Mouse (Mus musculus) MEL (cell line): ENCODE measurements around the gene Tubd1. TPM values are rescaled to one million over a fixed set of nuclear protein-coding genes. Genes with fewer than 3 reads are reported as not detected.

Experiments used
- DNase-seq: peaks from one replicate; pipeline ENCODE4 v3.0.0; 2011; ENCODE audit warnings: low read depth, low spot score
- H3K27ac ChIP-seq: 2 replicates; pipeline ENCODE4 v1.5.1; 2012; ENCODE audit warnings: low read depth, mild to moderate bottlenecking, control low read depth, low read length, moderate library complexity; ENCODE audit not compliant: control insufficient read depth
- H3K27me3 ChIP-seq, 2 experiments: fragments of 150-350 bp in 1 of 2; sonication (generic) in 1 of 2; 2 replicates each; pipeline ENCODE4 v1.6.1; 2012; ENCODE audit warnings: low read length in 2 of 2, mild to moderate bottlenecking in 2 of 2, improper control_type of control experiment in 1 of 2, moderate library complexity in 1 of 2; ENCODE audit not compliant: insufficient read depth in 2 of 2, control insufficient read depth in 1 of 2
- H3K36me3 ChIP-seq, 2 experiments: 2 replicates each; pipeline ENCODE4 v1.6.1; 2012 to 2014; ENCODE audit warnings: low read length in 2 of 2, improper control_type of control experiment in 1 of 2, inconsistent platforms in 1 of 2, mild to moderate bottlenecking in 1 of 2; ENCODE audit not compliant: insufficient read depth in 2 of 2, control insufficient read depth in 1 of 2
- H3K4me1 ChIP-seq, 2 experiments: fragments of 150-350 bp in 1 of 2; sonication (generic) in 1 of 2; 2 replicates each; pipeline ENCODE4 v1.6.1; 2012; ENCODE audit warnings: low read length in 2 of 2, improper control_type of control experiment in 1 of 2, mild to moderate bottlenecking in 1 of 2; ENCODE audit not compliant: insufficient read depth in 2 of 2, control insufficient read depth in 1 of 2
- H3K4me3 ChIP-seq, 2 experiments: fragments of 150-350 bp in 1 of 2; sonication (generic) in 1 of 2; 2 replicates each; pipeline ENCODE4 v1.5.1; 2012; ENCODE audit warnings: low read depth in 2 of 2, low read length in 2 of 2, mild to moderate bottlenecking in 2 of 2, moderate library complexity in 2 of 2, control low read depth in 1 of 2, improper control_type of control experiment in 1 of 2; ENCODE audit not compliant: control insufficient read depth in 1 of 2, insufficient read depth in 1 of 2
- H3K79me2 ChIP-seq: 2 replicates; pipeline ENCODE4 v1.6.1; 2012; ENCODE audit warnings: mild to moderate bottlenecking, low read length, moderate library complexity; ENCODE audit not compliant: control insufficient read depth, poor library complexity, insufficient read depth
- H3K9ac ChIP-seq: 2 replicates; pipeline ENCODE4 v1.6.1; 2012; ENCODE audit warnings: low read depth, mild to moderate bottlenecking, control low read depth, low read length, moderate library complexity; ENCODE audit not compliant: control insufficient read depth, poor library complexity, severe bottlenecking
- H3K9me3 ChIP-seq: fragments of 150-350 bp; sonication (generic); replicated peaks from 2 replicates; pipeline ENCODE4 v1.6.1; 2012; ENCODE audit warnings: mild to moderate bottlenecking, low read length, improper control_type of control experiment, moderate library complexity; ENCODE audit not compliant: insufficient read depth
- BHLHE40 ChIP-seq: IDR thresholded peaks from 2 replicates; pipeline ENCODE4 v1.6.1; 2012; ENCODE audit warnings: low read depth, mild to moderate bottlenecking, inconsistent platforms, low read length, improper control_type of control experiment, borderline replicate concordance
- CHD1 ChIP-seq: IDR thresholded peaks from 2 replicates; pipeline ENCODE4 v1.6.1; 2012; ENCODE audit warnings: low read depth, mild to moderate bottlenecking, inconsistent platforms, low read length, improper control_type of control experiment
- CHD2 ChIP-seq: IDR thresholded peaks from 2 replicates; pipeline ENCODE4 v1.6.1; 2011; ENCODE audit warnings: low read length, improper control_type of control experiment
- CTCF ChIP-seq, 3 experiments: IDR thresholded peaks in 2 of 3; conservative IDR thresholded peaks in 1 of 3; 2 replicates each; pipeline ENCODE4 v1.5.1; 2011 to 2012; ENCODE audit warnings: low read length in 3 of 3, low read depth in 2 of 3, mild to moderate bottlenecking in 2 of 3, improper control_type of control experiment in 1 of 3, inconsistent platforms in 1 of 3, mixed read lengths in 1 of 3, moderate library complexity in 1 of 3; ENCODE audit not compliant: control insufficient read depth in 1 of 3, insufficient read depth in 1 of 3, poor library complexity in 1 of 3, severe bottlenecking in 1 of 3
- E2F4 ChIP-seq: IDR thresholded peaks from 2 replicates; pipeline ENCODE4 v1.6.1; 2011; ENCODE audit warnings: low read depth, low read length, improper control_type of control experiment, borderline replicate concordance
- EP300 ChIP-seq, 2 experiments: IDR thresholded peaks; 2 replicates each; pipeline ENCODE4 v1.6.1; 2011; ENCODE audit warnings: improper control_type of control experiment in 2 of 2, low read length in 2 of 2, low read depth in 1 of 2, mild to moderate bottlenecking in 1 of 2
- ETS1 ChIP-seq: IDR thresholded peaks from 2 replicates; pipeline ENCODE4 v1.6.1; 2012; ENCODE audit warnings: low read depth, mild to moderate bottlenecking, inconsistent platforms, low read length, improper control_type of control experiment, moderate library complexity
- GABPA ChIP-seq: IDR thresholded peaks from 2 replicates; pipeline ENCODE4 v1.6.1; 2012; ENCODE audit warnings: low read depth, mild to moderate bottlenecking, inconsistent platforms, low read length, improper control_type of control experiment, moderate library complexity
- GATA1 ChIP-seq: IDR thresholded peaks from 2 replicates; pipeline ENCODE4 v1.6.1; 2011; ENCODE audit warnings: low read depth, low read length, improper control_type of control experiment
- KAT2A ChIP-seq: conservative IDR thresholded peaks from 2 replicates; pipeline ENCODE4 v1.6.1; 2012; ENCODE audit warnings: low read depth, low read length, improper control_type of control experiment, inconsistent platforms
- MAFK ChIP-seq: IDR thresholded peaks from 2 replicates; pipeline ENCODE4 v1.6.1; 2011; ENCODE audit warnings: low read depth, mild to moderate bottlenecking, low read length, improper control_type of control experiment, borderline replicate concordance
- MAX ChIP-seq: IDR thresholded peaks from 2 replicates; pipeline ENCODE4 v1.6.1; 2011; ENCODE audit warnings: low read length, improper control_type of control experiment
- MAZ ChIP-seq: IDR thresholded peaks from 2 replicates; pipeline ENCODE4 v1.6.1; 2012; ENCODE audit warnings: low read depth, mild to moderate bottlenecking, inconsistent platforms, low read length, improper control_type of control experiment
- MEF2A ChIP-seq: IDR thresholded peaks from 2 replicates; pipeline ENCODE4 v1.6.1; 2014; ENCODE audit warnings: low read depth, mild to moderate bottlenecking, inconsistent platforms, low read length, improper control_type of control experiment; ENCODE audit not compliant: poor library complexity, insufficient replicate concordance, severe bottlenecking; ENCODE audit errors: extremely low read depth
- MXI1 ChIP-seq: IDR thresholded peaks from 2 replicates; pipeline ENCODE4 v1.6.1; 2011; ENCODE audit warnings: mild to moderate bottlenecking, low read depth, low read length, improper control_type of control experiment
- MYB ChIP-seq: IDR thresholded peaks from 2 replicates; pipeline ENCODE4 v1.6.1; 2011; ENCODE audit warnings: mild to moderate bottlenecking, low read depth, low read length, improper control_type of control experiment
- MYC ChIP-seq: IDR thresholded peaks from 2 replicates; pipeline ENCODE4 v1.6.1; 2011; ENCODE audit warnings: low read depth, mild to moderate bottlenecking, low read length, improper control_type of control experiment, moderate library complexity
- NELFE ChIP-seq: IDR thresholded peaks from 2 replicates; pipeline ENCODE4 v1.6.1; 2011; ENCODE audit warnings: low read depth, low read length, improper control_type of control experiment
- NRF1 ChIP-seq: IDR thresholded peaks from 2 replicates; pipeline ENCODE4 v1.6.1; 2014; ENCODE audit warnings: low read depth, mild to moderate bottlenecking, inconsistent platforms, low read length, improper control_type of control experiment, moderate library complexity; ENCODE audit not compliant: poor library complexity, insufficient read depth, severe bottlenecking
- POLR2A ChIP-seq, 2 experiments: IDR thresholded peaks; 2 replicates each; pipeline ENCODE4 v1.6.1; 2011 to 2012; ENCODE audit warnings: low read length in 2 of 2, mild to moderate bottlenecking in 2 of 2, control low read depth in 1 of 2, improper control_type of control experiment in 1 of 2, low read depth in 1 of 2, moderate library complexity in 1 of 2; ENCODE audit not compliant: control insufficient read depth in 1 of 2, insufficient read depth in 1 of 2, poor library complexity in 1 of 2
- POLR2AphosphoS5 ChIP-seq: IDR thresholded peaks from 2 replicates; pipeline ENCODE4 v1.6.1; 2012; ENCODE audit warnings: low read depth, borderline replicate concordance, mild to moderate bottlenecking, inconsistent platforms, low read length, moderate library complexity, mixed read lengths
- RAD21 ChIP-seq: IDR thresholded peaks from 2 replicates; pipeline ENCODE4 v1.6.1; 2011; ENCODE audit warnings: mild to moderate bottlenecking, low read depth, low read length, improper control_type of control experiment
- SIN3A ChIP-seq: IDR thresholded peaks from 2 replicates; pipeline ENCODE4 v1.6.1; 2012; ENCODE audit warnings: low read length, improper control_type of control experiment, inconsistent platforms
- SMC3 ChIP-seq: IDR thresholded peaks from 2 replicates; pipeline ENCODE4 v1.6.1; 2011; ENCODE audit warnings: low read depth, low read length, improper control_type of control experiment
- TBP ChIP-seq: IDR thresholded peaks from 2 replicates; pipeline ENCODE4 v1.8.0; 2011; ENCODE audit warnings: low read depth, low read length, improper control_type of control experiment
- TCF12 ChIP-seq: IDR thresholded peaks from 2 replicates; pipeline ENCODE4 v1.6.1; 2014; ENCODE audit warnings: low read depth, mild to moderate bottlenecking, inconsistent platforms, low read length, improper control_type of control experiment, moderate library complexity
- UBTF ChIP-seq: IDR thresholded peaks from 2 replicates; pipeline ENCODE4 v1.6.1; 2012; ENCODE audit warnings: low read depth, mild to moderate bottlenecking, inconsistent platforms, low read length, improper control_type of control experiment, moderate library complexity, borderline replicate concordance; ENCODE audit not compliant: insufficient read depth
- USF2 ChIP-seq, 2 experiments: IDR thresholded peaks; 2 replicates each; pipeline ENCODE4 v1.6.1; 2011 to 2012; ENCODE audit warnings: improper control_type of control experiment in 2 of 2, low read length in 2 of 2, borderline replicate concordance in 1 of 2, inconsistent platforms in 1 of 2, low read depth in 1 of 2, mild to moderate bottlenecking in 1 of 2; ENCODE audit not compliant: insufficient read depth in 1 of 2
- ZC3H11A ChIP-seq: IDR thresholded peaks from 2 replicates; pipeline ENCODE4 v1.6.1; 2012; ENCODE audit warnings: low read depth, mild to moderate bottlenecking, inconsistent platforms, low read length, improper control_type of control experiment
- ZKSCAN1 ChIP-seq: IDR thresholded peaks from 2 replicates; pipeline ENCODE4 v1.6.1; 2012; ENCODE audit warnings: low read depth, mild to moderate bottlenecking, inconsistent platforms, low read length, improper control_type of control experiment, moderate library complexity
- ZNF384 ChIP-seq: IDR thresholded peaks from 2 replicates; pipeline ENCODE4 v1.6.1; 2012; ENCODE audit warnings: low read depth, mild to moderate bottlenecking, inconsistent platforms, low read length, improper control_type of control experiment
- polyA plus RNA-seq, 2 experiments: library from polyadenylated mRNA; stranded (reverse) in 1 of 2; unstranded in 1 of 2; fragments of >175 nt in 1 of 2; fragments of >200 nt in 1 of 2; gene quantifications; 2 replicates each; pipeline versions ENCODE4 v1.2.1 to v1.2.4; 2012; ENCODE audit warnings: low replicate concordance in 2 of 2, low read depth in 1 of 2; ENCODE audit not compliant: insufficient read length in 2 of 2, insufficient read depth in 1 of 2, missing spikeins in 1 of 2
- total RNA-seq: library from RNA; depleted of rRNA; stranded (reverse); fragments of 300-350 nt; gene quantifications from 2 replicates; pipeline ENCODE4 v1.2.3, GENCODE M21; 2012

Gene Tubd1
- total and polyA plus RNA-seq, 3 experiments, result 14.4 to 23.4 TPM; not detected in 1

DNA sequence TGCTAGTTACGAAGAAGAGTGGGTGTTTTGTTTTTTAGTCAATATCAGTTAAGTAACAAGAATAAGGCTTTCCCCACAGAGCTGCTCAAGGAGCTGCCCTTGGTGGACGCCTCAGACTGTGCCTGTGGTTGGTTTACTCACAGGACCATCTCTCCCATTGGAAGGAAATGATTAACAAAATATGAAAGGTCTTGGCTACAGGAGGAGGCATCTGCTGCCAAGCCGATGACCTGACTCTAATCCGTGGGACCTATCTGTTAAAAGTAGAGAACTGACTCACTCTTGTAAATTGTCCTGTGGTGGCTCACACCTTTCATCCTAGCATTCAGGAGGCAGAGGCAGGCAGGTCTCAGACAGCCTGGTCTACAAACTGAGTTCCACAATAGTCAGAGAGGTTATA is 17.3 kb upstream of the Tubd1 start:
- Histone ChIP-seq H3K27me3 (no peaks in the 10 kb centered on the region), H3K4me1 (no peaks in the 10 kb centered on the region), H3K9me3 (no peaks in the 10 kb centered on the region), H3K4me3 (no peak overlapping the region), H3K27ac (no peak overlapping the region), H3K36me3 (peaks cover 0 to 61% of the 10 kb centered on the region in 2 experiments; a peak in 2 of 4 replicates), H3K79me2 (0 out of 2 replicates have a peak, but pooled peaks cover 2% of the 10 kb centered on the region), H3K9ac (no peak overlapping the region)
- TF ChIP-seq SIN3A, result no peak
- no peak for TF ChIP-seq MYB
- TF ChIP-seq POLR2AphosphoS5, result no peak
- TF ChIP-seq MEF2A, result no peak
- no peak for TF ChIP-seq ZNF384
- TF ChIP-seq NRF1, result no peak
- TF ChIP-seq UBTF, result no peak
- TF ChIP-seq GABPA, result no peak
- TF ChIP-seq MAZ, result no peak
- no peak for TF ChIP-seq NELFE
- no peak for TF ChIP-seq ETS1
- no peak for TF ChIP-seq MAX
- TF ChIP-seq E2F4, result no peak
- no peak for TF ChIP-seq CHD2
- no peak for TF ChIP-seq KAT2A
- no peak for TF ChIP-seq MYC
- no peak for TF ChIP-seq BHLHE40
- DNase-seq, result no peak

DNA sequence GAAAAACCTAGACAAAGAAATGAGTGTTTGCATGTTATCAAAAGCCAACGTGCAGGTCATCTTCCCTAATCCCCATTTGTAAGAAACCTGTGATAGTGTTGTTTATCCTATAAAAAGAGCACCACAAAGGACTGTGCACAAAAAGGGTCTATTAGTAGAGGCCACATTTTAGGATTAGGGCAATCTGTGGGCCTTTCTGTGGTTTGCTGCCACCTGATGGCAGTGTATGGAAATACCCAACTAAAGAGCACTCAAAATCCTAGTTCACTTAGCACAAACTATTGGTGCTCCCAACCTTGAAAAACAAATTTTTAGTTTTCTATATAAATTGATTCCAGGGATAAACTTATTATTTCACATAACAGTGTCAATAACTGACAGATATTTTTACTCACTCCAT is 12.0 kb upstream of the Tubd1 start:
- H3K79me2 ChIP-seq, result peaks cover 18% of the 10 kb centered on the region
- H3K27me3 ChIP-seq, result no peaks in the 10 kb centered on the region
- peaks cover 0 to 6% of the 10 kb centered on the region in 2 experiments; a peak in 1 of 4 replicates for H3K4me1 ChIP-seq
- peak; percentile 77 for DNase-seq
- no peak overlapping the region for H3K27ac ChIP-seq
- H3K9me3 ChIP-seq, result no peaks in the 10 kb centered on the region
- H3K9ac ChIP-seq, result no peak overlapping the region
- H3K4me3 ChIP-seq, result no peak overlapping the region
- H3K36me3 ChIP-seq, result peaks cover 14 to 53% of the 10 kb centered on the region in 2 experiments
- TF ChIP-seq CTCF (IDR thresholded peaks at IDR 0.05 in 2 of 3, conservative IDR thresholded peaks at IDR 0.05 in 1 of 3; ENCODE audit: control insufficient read depth in 1 of 3, insufficient read depth in 1 of 3, low read depth in 2 of 3, low read length in 3 of 3, poor library complexity in 1 of 3, severe bottlenecking in 1 of 3), result peak; percentile 59 to 81 (median 77); a peak in 5 of 6 replicates
- TF ChIP-seq TBP, result no peak
- no peak for TF ChIP-seq MXI1
- no peak for TF ChIP-seq CHD1
- TF ChIP-seq ZKSCAN1, result no peak
- TF ChIP-seq TCF12, result no peak
- TF ChIP-seq GABPA, result no peak
- no peak for TF ChIP-seq NRF1
- no peak for TF ChIP-seq CHD2
- TF ChIP-seq GATA1, result no peak
- no peak for TF ChIP-seq POLR2A (IDR thresholded peaks at IDR 0.05; ENCODE audit: control insufficient read depth in 1 of 2, insufficient read depth in 1 of 2, low read depth in 1 of 2, low read length in 2 of 2, poor library complexity in 1 of 2)
- no peak for TF ChIP-seq MEF2A
- TF ChIP-seq SMC3, result peak; percentile 46
- no peak for TF ChIP-seq SIN3A
- TF ChIP-seq BHLHE40, result no peak
- no peak for TF ChIP-seq NELFE
- TF ChIP-seq MYC, result no peak
- TF ChIP-seq MAX, result no peak
- no peak for TF ChIP-seq USF2 (IDR thresholded peaks at IDR 0.05; ENCODE audit: borderline replicate concordance in 1 of 2, insufficient read depth in 1 of 2, low read depth in 1 of 2, low read length in 2 of 2)
- no peak for TF ChIP-seq MAFK
- no peak for TF ChIP-seq EP300 (IDR thresholded peaks at IDR 0.05; ENCODE audit: low read depth in 1 of 2, low read length in 2 of 2)
- no peak for TF ChIP-seq KAT2A
- TF ChIP-seq ZC3H11A, result peak; percentile 15; the same call in 1 of the 2 replicates
- peak; percentile 32 for TF ChIP-seq RAD21
